Mouse (Mus musculus) G1E (cell line): ENCODE data around the gene Mymk. TPM values are rescaled to one million over a fixed set of nuclear protein-coding genes. Genes with fewer than 3 reads are reported as not detected.

Source experiments
- ATAC-seq: 2 replicates; pipeline ENCODE4 v1.8.0; 2016; ENCODE audit warnings: mild to moderate bottlenecking; ENCODE audit not compliant: insufficient number of reproducible peaks, poor library complexity, low FRiP score, severe bottlenecking; ENCODE audit errors: extremely low read depth
- DNase-seq: peaks from one replicate; pipeline ENCODE4 v3.0.0; 2012; ENCODE audit warnings: low spot score
- H3K27me3 ChIP-seq: 2 replicates; pipeline ENCODE4 v1.6.1; 2012; ENCODE audit warnings: mild to moderate bottlenecking, low read length, inconsistent platforms; ENCODE audit not compliant: insufficient read depth
- H3K36me3 ChIP-seq: replicated peaks from 2 replicates; pipeline ENCODE3; 2012; ENCODE audit warnings: mild to moderate bottlenecking, inconsistent platforms
- H3K4me1 ChIP-seq: 2 replicates; pipeline ENCODE4 v1.6.1; 2012; ENCODE audit warnings: low read depth, low read length, inconsistent platforms, mixed read lengths; ENCODE audit not compliant: insufficient read depth
- H3K4me3 ChIP-seq: 2 replicates; pipeline ENCODE4 v1.5.1; 2012; ENCODE audit warnings: low read depth, mild to moderate bottlenecking, inconsistent platforms, low read length, moderate library complexity, mixed read lengths
- H3K9me3 ChIP-seq: replicated peaks from 2 replicates; pipeline ENCODE4 v1.6.1; 2012; ENCODE audit warnings: inconsistent platforms
- CTCF ChIP-seq: IDR thresholded peaks from 2 replicates; pipeline ENCODE4 v1.5.1; 2012; ENCODE audit warnings: low read depth, low read length, inconsistent platforms, mixed read lengths
- GATA1 ChIP-seq: IDR thresholded peaks from 2 replicates; pipeline ENCODE4 v1.6.1; 2012; ENCODE audit warnings: borderline replicate concordance, low read length, inconsistent platforms, mixed read lengths
- GATA2 ChIP-seq: IDR thresholded peaks from 2 replicates; pipeline ENCODE4 v1.6.1; 2012; ENCODE audit warnings: low read depth, low read length, inconsistent platforms, borderline replicate concordance
- POLR2AphosphoS5 ChIP-seq: IDR thresholded peaks from 2 replicates; pipeline ENCODE4 v1.6.1; 2012; ENCODE audit warnings: low read depth, low read length, inconsistent platforms; ENCODE audit not compliant: insufficient replicate concordance
- TAL1 ChIP-seq: conservative IDR thresholded peaks from 2 replicates; pipeline ENCODE4 v1.6.1; 2012; ENCODE audit warnings: low read depth, low read length, inconsistent platforms, mixed read lengths
- polyA plus RNA-seq: library from polyadenylated mRNA; stranded (reverse); fragments of >175 nt; gene quantifications from 2 replicates; pipeline ENCODE4 v1.2.3, GENCODE M21; 2012
- total RNA-seq, 2 experiments: library from RNA; stranded (forward) in 1 of 2; stranded (reverse) in 1 of 2; fragments of 200-1000 nt in 1 of 2; fragments of >200 nt in 1 of 2; fragmentation: Nextera tagmentation in 1 of 2; gene quantifications; 2 replicates each; pipeline ENCODE4 v1.2.3; 2014 to 2017

The Mymk gene
- total and polyA plus RNA-seq, 3 experiments = 0.27 TPM; not detected in 2

DNA sequence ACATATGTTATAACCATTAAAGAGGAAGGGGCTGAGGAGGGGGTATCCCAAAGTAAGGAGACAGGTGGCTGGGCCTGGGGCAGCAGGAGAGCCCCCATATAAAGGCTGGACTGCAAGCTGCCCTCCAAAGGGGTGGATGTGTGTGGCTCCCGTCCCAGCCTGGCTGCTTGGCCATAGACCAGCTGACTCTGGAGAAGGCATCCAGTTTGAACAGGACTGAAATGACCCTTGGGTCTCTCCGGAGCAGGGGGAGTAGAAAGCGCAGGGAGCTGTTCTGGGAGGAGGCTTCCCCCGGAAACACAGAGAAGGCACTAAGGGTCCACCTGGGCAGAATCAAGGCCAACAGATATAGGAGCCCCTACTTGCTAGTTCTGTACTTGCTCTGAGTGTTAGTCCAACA lies 2.8 kb upstream of the Mymk start:
- ATAC-seq (no peak), DNase-seq (no peak)
- no peak for TF ChIP-seq POLR2AphosphoS5
- no peak for TF ChIP-seq GATA1
- TF ChIP-seq GATA2 = no peak
- TF ChIP-seq CTCF = no peak
- TF ChIP-seq TAL1 = no peak
- H3K9me3 ChIP-seq = no peaks in the 10 kb centered on the region
- H3K36me3 ChIP-seq = no peaks in the 10 kb centered on the region
- peaks cover 15% of the 10 kb centered on the region for H3K27me3 ChIP-seq
- no peaks in the 10 kb centered on the region for H3K4me1 ChIP-seq
- no peak overlapping the region for H3K4me3 ChIP-seq

GRCm38 (mm10) chr2:27073407-27073806 lies 1.4 kb upstream of the Mymk start:
- Histone ChIP-seq H3K4me1 (no peaks in the 10 kb centered on the region), H3K27me3 (peaks cover 10% of the 10 kb centered on the region), H3K9me3 (no peaks in the 10 kb centered on the region), H3K36me3 (no peaks in the 10 kb centered on the region), H3K4me3 (no peak overlapping the region)
- no peak for ATAC-seq
- TF ChIP-seq GATA1 = no peak
- TF ChIP-seq CTCF = no peak
- no peak for TF ChIP-seq GATA2
- TF ChIP-seq TAL1 = no peak
- no peak for TF ChIP-seq POLR2AphosphoS5
- DNase-seq = no peak

GRCm38 (mm10) chr2:27071137-27071536 lies 842 bp downstream of the Mymk start:
- Histone ChIP-seq H3K4me3 (no peak overlapping the region), H3K9me3 (no peaks in the 10 kb centered on the region), H3K36me3 (no peaks in the 10 kb centered on the region), H3K27me3 (peaks cover 11% of the 10 kb centered on the region), H3K4me1 (no peaks in the 10 kb centered on the region)
- no peak for DNase-seq
- no peak for ATAC-seq
- TF ChIP-seq CTCF (no peak), TAL1 (no peak), POLR2AphosphoS5 (no peak), GATA1 (no peak), GATA2 (no peak)

DNA sequence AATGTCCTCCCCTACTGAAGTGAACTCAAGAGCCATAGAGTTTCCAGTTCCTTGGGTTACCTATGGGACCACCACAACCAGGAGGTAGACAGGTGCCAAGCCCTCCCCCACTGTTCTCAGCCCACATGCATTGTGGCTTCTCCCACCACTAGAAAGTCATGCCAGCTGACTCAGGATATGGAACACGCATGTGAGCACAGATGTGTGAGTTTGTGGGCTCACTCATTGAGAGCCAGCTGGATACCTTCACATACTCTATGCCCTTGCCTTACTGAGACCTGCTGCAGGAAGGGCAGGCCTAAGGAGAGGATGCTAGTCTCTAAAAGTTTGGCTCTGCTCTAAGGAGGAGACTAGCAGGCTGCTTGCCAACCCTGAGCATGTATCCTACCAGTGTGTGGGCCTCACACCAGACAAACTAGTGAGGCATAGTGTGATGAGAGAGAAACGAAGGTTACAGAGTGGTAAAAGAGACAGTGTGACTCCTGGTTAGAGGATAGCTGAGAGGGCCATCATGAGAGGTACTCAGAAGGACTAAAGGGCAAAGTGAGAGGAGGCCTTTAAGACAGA lies 1.6 kb downstream of the Mymk start:
- Histone ChIP-seq H3K4me1 (no peaks in the 10 kb centered on the region), H3K4me3 (no peak overlapping the region), H3K27me3 (peaks cover 11% of the 10 kb centered on the region), H3K36me3 (no peaks in the 10 kb centered on the region), H3K9me3 (no peaks in the 10 kb centered on the region)
- ATAC-seq = no peak
- TF ChIP-seq POLR2AphosphoS5 = no peak
- no peak for TF ChIP-seq GATA2
- no peak for TF ChIP-seq TAL1
- TF ChIP-seq CTCF = no peak
- TF ChIP-seq GATA1 = no peak
- no peak for DNase-seq

DNA sequence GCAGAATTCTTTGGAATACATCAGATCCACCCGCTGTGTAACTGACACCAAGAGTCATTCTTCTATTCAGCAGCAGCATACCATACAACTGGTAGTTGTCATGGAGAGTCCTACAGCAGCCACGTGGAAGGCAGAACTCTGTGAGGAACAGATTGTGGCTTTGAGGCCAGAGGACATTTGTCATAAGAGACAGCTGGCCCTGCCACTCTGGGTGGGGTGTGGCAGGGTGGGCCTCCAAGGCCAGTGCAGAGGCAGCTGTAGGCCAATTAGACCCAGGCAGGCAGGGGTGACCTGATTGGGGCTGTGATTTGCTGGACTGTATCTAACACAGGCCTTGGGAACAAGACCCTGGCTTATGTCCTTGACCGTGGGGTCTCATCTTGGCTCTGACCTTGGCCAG lies 2.3 kb downstream of the Mymk start:
- no peak for TF ChIP-seq GATA2
- no peak for TF ChIP-seq GATA1
- no peak for TF ChIP-seq TAL1
- TF ChIP-seq CTCF = no peak
- no peak for TF ChIP-seq POLR2AphosphoS5
- no peak for DNase-seq
- Histone ChIP-seq H3K4me3 (no peak overlapping the region), H3K36me3 (no peaks in the 10 kb centered on the region), H3K9me3 (no peaks in the 10 kb centered on the region), H3K27me3 (peaks cover 9% of the 10 kb centered on the region), H3K4me1 (no peaks in the 10 kb centered on the region)
- no peak for ATAC-seq

DNA sequence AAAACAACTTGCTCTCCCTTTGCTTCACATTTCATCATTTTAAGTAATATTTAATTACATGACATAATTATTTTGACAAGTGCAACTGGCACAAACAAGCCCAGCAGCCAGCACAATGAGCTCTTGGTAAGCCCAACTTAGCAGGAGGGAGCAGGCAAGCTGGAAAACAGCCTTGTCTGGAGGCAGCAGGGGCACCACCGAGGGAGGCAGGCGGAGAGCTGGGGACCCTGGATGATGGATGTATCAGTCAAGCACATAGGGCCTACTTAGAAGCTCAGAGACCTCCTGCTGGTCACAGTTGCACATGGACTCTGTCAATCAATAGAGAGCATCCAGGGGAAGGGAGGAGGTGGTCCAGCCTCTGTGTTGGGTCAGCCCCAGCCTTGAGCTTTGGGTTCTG lies 4.0 kb downstream of the Mymk start:
- H3K27me3 ChIP-seq = peaks cover 9% of the 10 kb centered on the region
- H3K9me3 ChIP-seq = no peaks in the 10 kb centered on the region
- DNase-seq = no peak
- H3K4me1 ChIP-seq = no peaks in the 10 kb centered on the region
- no peak for ATAC-seq
- no peak overlapping the region for H3K4me3 ChIP-seq
- H3K36me3 ChIP-seq = no peaks in the 10 kb centered on the region
- TF ChIP-seq GATA2 = no peak
- TF ChIP-seq POLR2AphosphoS5 = no peak
- no peak for TF ChIP-seq CTCF
- no peak for TF ChIP-seq TAL1
- no peak for TF ChIP-seq GATA1
